Mouse (Mus musculus) hindbrain, embryonic 15.5 days (tissue): ENCODE measurements around the gene Bmf. TPM values are rescaled to one million over a fixed set of nuclear protein-coding genes. Genes with fewer than 3 reads are reported as not detected.

Experiments used
- ATAC-seq: fragments of 200-750 bp; cut with Nextera tagmentation; 2 replicates; pipeline ENCODE4 v1.8.0; 2017; ENCODE audit warnings: low read depth, moderate number of reproducible peaks, moderate TSS enrichment; ENCODE audit not compliant: low FRiP score
- H3K27ac ChIP-seq: fragments of 300-500 bp; sonication (generic); replicated peaks from 2 replicates; pipeline ENCODE4 v1.5.1; 2015; ENCODE audit warnings: mild to moderate bottlenecking, inconsistent platforms
- H3K27me3 ChIP-seq: fragments of 300-500 bp; sonication (generic); 2 replicates; pipeline ENCODE4 v1.6.1; 2015; ENCODE audit warnings: control low read depth, inconsistent platforms
- H3K36me3 ChIP-seq: fragments of 300-500 bp; sonication (generic); 2 replicates; pipeline ENCODE4 v1.6.1; 2015; ENCODE audit warnings: control low read depth, inconsistent platforms
- H3K4me1 ChIP-seq: fragments of 300-500 bp; sonication (generic); replicated peaks from 2 replicates; pipeline ENCODE4 v1.6.1; 2015; ENCODE audit warnings: control low read depth, inconsistent platforms
- H3K4me2 ChIP-seq: fragments of 300-500 bp; sonication (generic); 2 replicates; pipeline ENCODE4 v1.6.1; 2015; ENCODE audit warnings: moderate library complexity, mild to moderate bottlenecking, inconsistent platforms
- H3K4me3 ChIP-seq: fragments of 300-500 bp; sonication (generic); 2 replicates; pipeline ENCODE4 v1.5.1; 2015; ENCODE audit warnings: mild to moderate bottlenecking, inconsistent platforms
- H3K9ac ChIP-seq: fragments of 300-500 bp; sonication (generic); 2 replicates; pipeline ENCODE4 v1.6.1; 2015; ENCODE audit warnings: inconsistent platforms
- H3K9me3 ChIP-seq: fragments of 300-500 bp; sonication (generic); 2 replicates; pipeline ENCODE4 v1.6.1; 2016; ENCODE audit warnings: control low read depth, inconsistent platforms
- WGBS: fragments of 180-500 bp; shearing (Covaris S2); methylation state at CpG from one replicate; pipeline ENCODE4 v1.1.7; 2015; 5-methylcytosine and 5-hydroxymethylcytosine counted together
- polyA plus RNA-seq: library from polyadenylated mRNA; unstranded; fragments of >200 nt; fragmentation: Nextera tagmentation; extraction: Ambion mirVana; gene quantifications from 2 replicates; pipeline ENCODE4 v1.2.1, GENCODE M21; 2015

The Bmf gene
- polyA plus RNA-seq, 1 experiment from 2014 or later, result 1.7 TPM

GRCm38 (mm10) chr2:118526545-118526944 is 22.9 kb downstream of the Bmf start:
- no peaks in the 10 kb centered on the region for H3K9me3 ChIP-seq
- H3K27me3 ChIP-seq, result no peaks in the 10 kb centered on the region
- no peak overlapping the region for H3K4me3 ChIP-seq
- peaks cover 20% of the 10 kb centered on the region for H3K4me1 ChIP-seq
- no peaks in the 10 kb centered on the region for H3K36me3 ChIP-seq
- 93% methylated on average over 5 of the region's 5 CpGs for WGBS
- no peak for ATAC-seq
- H3K9ac ChIP-seq, result no peak overlapping the region
- no peak overlapping the region for H3K4me2 ChIP-seq
- H3K27ac ChIP-seq, result no peak overlapping the region

GRCm38 (mm10) chr2:118524811-118525210 is 24.7 kb downstream of the Bmf start:
- H3K27ac ChIP-seq, result no peak overlapping the region
- no peak overlapping the region for H3K4me2 ChIP-seq
- H3K4me3 ChIP-seq, result no peak overlapping the region
- no peaks in the 10 kb centered on the region for H3K9me3 ChIP-seq
- peaks cover 17% of the 10 kb centered on the region for H3K4me1 ChIP-seq
- WGBS, result 78% methylated on average over 3 of the region's 3 CpGs
- no peak overlapping the region for H3K9ac ChIP-seq
- H3K36me3 ChIP-seq, result no peaks in the 10 kb centered on the region
- no peaks in the 10 kb centered on the region for H3K27me3 ChIP-seq
- no peak for ATAC-seq

- ATAC-seq, result no peak
- peaks cover 10% of the 10 kb centered on the region for H3K4me1 ChIP-seq
- no peak overlapping the region for H3K9ac ChIP-seq
- no peak overlapping the region for H3K4me2 ChIP-seq
- 59% methylated on average over 5 of the region's 5 CpGs for WGBS
- no peak overlapping the region for H3K4me3 ChIP-seq
- H3K27me3 ChIP-seq, result no peaks in the 10 kb centered on the region
- no peaks in the 10 kb centered on the region for H3K36me3 ChIP-seq
- no peaks in the 10 kb centered on the region for H3K9me3 ChIP-seq
- no peak overlapping the region for H3K27ac ChIP-seq
Observed at GRCm38 (mm10) chr2:118523163-118523730, 26.2 kb downstream of the Bmf start.

GRCm38 (mm10) chr2:118522265-118522664 is 27.2 kb downstream of the Bmf start:
- Histone ChIP-seq H3K27me3 (no peaks in the 10 kb centered on the region), H3K27ac (no peak overlapping the region), H3K9ac (no peak overlapping the region), H3K36me3 (no peaks in the 10 kb centered on the region), H3K9me3 (no peaks in the 10 kb centered on the region), H3K4me3 (no peak overlapping the region), H3K4me1 (peaks cover 10% of the 10 kb centered on the region), H3K4me2 (no peak overlapping the region)
- no peak for ATAC-seq
- WGBS, result 58% methylated on average over 2 of the region's 2 CpGs

- Histone ChIP-seq H3K27ac (peak overlapping the region; percentile 53; the same call in 1 of the 2 replicates), H3K4me2 (no peak overlapping the region), H3K27me3 (no peaks in the 10 kb centered on the region), H3K9me3 (no peaks in the 10 kb centered on the region), H3K36me3 (no peaks in the 10 kb centered on the region), H3K4me1 (peaks cover 10% of the 10 kb centered on the region), H3K4me3 (no peak overlapping the region), H3K9ac (no peak overlapping the region)
- 39% methylated on average over 9 of the region's 9 CpGs for WGBS
- peak; percentile 87 for ATAC-seq
Observed at GRCm38 (mm10) chr2:118520042-118520933, 29.2 kb downstream of the Bmf start.

- H3K27me3 ChIP-seq, result 0 out of 2 replicates have a peak, but pooled peaks cover 6% of the 10 kb centered on the region
- H3K4me2 ChIP-seq, result no peak overlapping the region
- 84% methylated on average over 16 of the region's 16 CpGs for WGBS
- ATAC-seq, result no peak
- H3K9me3 ChIP-seq, result no peaks in the 10 kb centered on the region
- H3K27ac ChIP-seq, result no peak overlapping the region
- peaks cover 13% of the 10 kb centered on the region for H3K4me1 ChIP-seq
- no peak overlapping the region for H3K4me3 ChIP-seq
- no peak overlapping the region for H3K9ac ChIP-seq
- H3K36me3 ChIP-seq, result no peaks in the 10 kb centered on the region
Observed at GRCm38 (mm10) chr2:118512418-118513377, 36.8 kb downstream of the Bmf start.

GRCm38 (mm10) chr2:118511779-118512417 is 37.6 kb downstream of the Bmf start:
- no peak overlapping the region for H3K4me3 ChIP-seq
- H3K27ac ChIP-seq, result no peak overlapping the region
- H3K4me1 ChIP-seq, result peaks cover 13% of the 10 kb centered on the region
- no peak overlapping the region for H3K9ac ChIP-seq
- WGBS, result 67% methylated on average over 11 of the region's 11 CpGs
- no peak for ATAC-seq
- H3K36me3 ChIP-seq, result no peaks in the 10 kb centered on the region
- H3K27me3 ChIP-seq, result 0 out of 2 replicates have a peak, but pooled peaks cover 6% of the 10 kb centered on the region
- no peaks in the 10 kb centered on the region for H3K9me3 ChIP-seq
- no peak overlapping the region for H3K4me2 ChIP-seq

GRCm38 (mm10) chr2:118510447-118511310 is 38.8 kb downstream of the Bmf start:
- H3K4me3 ChIP-seq, result no peak overlapping the region
- no peak overlapping the region for H3K9ac ChIP-seq
- peak; percentile 94 for ATAC-seq
- H3K9me3 ChIP-seq, result no peaks in the 10 kb centered on the region
- no peaks in the 10 kb centered on the region for H3K36me3 ChIP-seq
- 0 out of 2 replicates have a peak overlapping the region, but pooled peaks have one; percentile 21 for H3K4me2 ChIP-seq
- H3K27ac ChIP-seq, result peak overlapping the region; percentile 46
- peaks cover 13% of the 10 kb centered on the region for H3K4me1 ChIP-seq
- 29% methylated on average over 29 of the region's 29 CpGs for WGBS
- H3K27me3 ChIP-seq, result 0 out of 2 replicates have a peak, but pooled peaks cover 6% of the 10 kb centered on the region

GRCm38 (mm10) chr2:118509688-118510446 is 39.6 kb downstream of the Bmf start:
- 0 out of 2 replicates have a peak overlapping the region, but pooled peaks have one; percentile 21 for H3K4me2 ChIP-seq
- H3K4me1 ChIP-seq, result peaks cover 13% of the 10 kb centered on the region
- no peaks in the 10 kb centered on the region for H3K9me3 ChIP-seq
- H3K36me3 ChIP-seq, result no peaks in the 10 kb centered on the region
- no peak for ATAC-seq
- 0 out of 2 replicates have a peak, but pooled peaks cover 6% of the 10 kb centered on the region for H3K27me3 ChIP-seq
- H3K9ac ChIP-seq, result no peak overlapping the region
- no peak overlapping the region for H3K4me3 ChIP-seq
- 48% methylated on average over 8 of the region's 8 CpGs for WGBS
- H3K27ac ChIP-seq, result peak overlapping the region; percentile 46

- ATAC-seq, result no peak
- Histone ChIP-seq H3K9me3 (no peaks in the 10 kb centered on the region), H3K9ac (no peak overlapping the region), H3K4me2 (no peak overlapping the region), H3K4me1 (peaks cover 13% of the 10 kb centered on the region), H3K27ac (no peak overlapping the region), H3K4me3 (no peak overlapping the region), H3K36me3 (no peaks in the 10 kb centered on the region), H3K27me3 (0 out of 2 replicates have a peak, but pooled peaks cover 2% of the 10 kb centered on the region)
- 88% methylated on average over 7 of the region's 7 CpGs for WGBS
Observed at GRCm38 (mm10) chr2:118507126-118507525, 42.4 kb downstream of the Bmf start.
